15 mouse cellular contexts compared by ENCODE assay signal in the genomic region with DNA sequence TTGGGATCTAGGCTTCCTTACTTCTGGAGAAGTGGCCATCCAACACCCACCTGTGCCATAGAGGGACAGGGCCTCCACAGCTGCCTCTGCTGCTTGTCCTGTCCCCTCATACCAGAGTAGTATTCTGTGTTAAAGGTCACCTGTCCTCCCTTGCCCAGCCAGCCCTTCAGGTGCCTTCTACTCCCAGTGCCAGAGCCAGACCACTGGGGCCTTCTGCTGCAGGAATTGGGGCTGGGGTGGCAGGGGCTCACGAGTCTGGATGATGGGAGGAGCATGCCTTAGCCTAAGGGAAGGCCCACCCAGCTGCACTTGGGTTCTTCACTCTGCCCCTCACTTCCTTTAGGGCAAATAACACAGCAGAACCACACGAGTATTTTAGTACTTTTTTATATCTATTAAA.
"Had no signal": no experiment of that assay in that cellular context is flagged by ENCODE, and none has a peak within 500 bp of the region (broad histone marks: within the 10 kb centered on the region; RNA-seq: fewer than 3 reads in every experiment).

No protein-coding gene starts in this region.

- H3K27ac ChIP-seq: intestine, embryonic 15.5 days; kidney, postnatal 0 days; layer of hippocampus, adult 2 months; limb, embryonic 10.5 days; limb, embryonic 13.5 days; liver, embryonic 12.5 days; neural tube, embryonic 13.5 days had no signal

- H3K4me3 ChIP-seq: intestine, embryonic 15.5 days; layer of hippocampus, adult 2 months; limb, embryonic 10.5 days; limb, embryonic 13.5 days; liver, embryonic 12.5 days; liver, embryonic 15.5 days; neural tube, embryonic 13.5 days had no signal

- H3K27me3 ChIP-seq: intestine, embryonic 15.5 days; limb, embryonic 13.5 days; neural tube, embryonic 13.5 days had no signal

- DNase-seq: layer of hippocampus, adult 9-11 months; lung, adult 2 months; lung, postnatal 14 days; lung, postnatal 4 days; midbrain, embryonic 14.5 days; thymus, postnatal 25 days had no signal

- H3K9me3 ChIP-seq: intestine, embryonic 15.5 days; limb, embryonic 10.5 days; limb, embryonic 13.5 days; liver, embryonic 12.5 days; liver, embryonic 15.5 days; neural tube, embryonic 13.5 days had no signal

- H3K36me3 ChIP-seq: intestine, embryonic 15.5 days had no signal

- H3K9ac ChIP-seq: intestine, embryonic 15.5 days; limb, embryonic 13.5 days; liver, embryonic 12.5 days; liver, embryonic 15.5 days; neural tube, embryonic 13.5 days had no signal

- H3K4me2 ChIP-seq: limb, embryonic 13.5 days; liver, embryonic 12.5 days; midbrain, embryonic 11.5 days; neural tube, embryonic 13.5 days had no signal

- ATAC-seq: intestine, embryonic 15.5 days; liver, embryonic 12.5 days had no signal
